Mouse (Mus musculus): Measurements from ENCODE around the gene 1700061G19Rik. TPM values are rescaled to one million over a fixed set of nuclear protein-coding genes. Genes with fewer than 3 reads are reported as not detected.

The 1700061G19Rik gene
- polyA plus RNA-seq, 1 experiment: 0.21 TPM

DNA sequence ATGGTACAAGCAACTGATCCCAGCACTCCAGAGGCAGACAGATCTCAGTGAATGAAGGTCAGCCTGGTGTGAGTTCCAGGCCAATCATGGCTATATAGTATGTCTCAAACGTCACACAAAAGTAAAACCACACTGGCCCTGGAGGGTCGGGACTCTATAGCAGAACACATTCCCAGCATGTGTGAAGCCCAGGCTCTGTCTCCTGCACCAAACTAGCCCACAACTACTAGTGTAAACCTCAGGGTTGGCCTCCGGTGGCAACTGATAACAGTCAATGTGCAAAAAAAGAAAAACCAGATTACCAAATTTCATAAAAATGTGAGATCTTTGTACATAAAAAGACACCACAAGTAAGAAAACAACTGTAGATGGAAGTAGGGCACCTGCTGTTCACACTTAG is 37.7 kb downstream of the 1700061G19Rik start:
- Histone ChIP-seq H3K27me3 (ENCODE audit: control insufficient read depth, insufficient read depth, low read length) (no peaks in the 10 kb centered on the region), H3K36me3 (ENCODE audit: control insufficient read depth, insufficient read depth, low read length) (no peaks in the 10 kb centered on the region; the same call in 1 of the 2 replicates), H3K4me3 (ENCODE audit: extremely low read depth, insufficient read depth, insufficient read length) (no peak overlapping the region), H3K27ac (ENCODE audit: insufficient read depth, low read length) (0 out of 2 replicates have a peak overlapping the region, but pooled peaks have one; percentile 12), H3K4me1 (ENCODE audit: control insufficient read depth, insufficient read depth, insufficient read length) (no peaks in the 10 kb centered on the region; the same call in 1 of the 2 replicates)
- TF ChIP-seq CTCF (IDR thresholded peaks at IDR 0.05; ENCODE audit: extremely low read depth, insufficient read depth, insufficient read length, insufficient replicate concordance): no peak
- no peak for TF ChIP-seq POLR2A (IDR thresholded peaks at IDR 0.05; ENCODE audit: low read depth, low read length)
- DNase-seq (ENCODE audit: low read depth in 1 of 2, low spot score in 2 of 2): no peak
- 63% methylated on average over 3 of the region's 3 CpGs for WGBS

GRCm38 (mm10) chr17:56913444-56913843 is 38.2 kb downstream of the 1700061G19Rik start:
- TF ChIP-seq POLR2A (IDR thresholded peaks at IDR 0.05; ENCODE audit: low read depth, low read length): no peak
- no peak for TF ChIP-seq CTCF (IDR thresholded peaks at IDR 0.05; ENCODE audit: extremely low read depth, insufficient read depth, insufficient read length, insufficient replicate concordance)
- Histone ChIP-seq H3K36me3 (ENCODE audit: control insufficient read depth, insufficient read depth, low read length) (no peaks in the 10 kb centered on the region; the same call in 1 of the 2 replicates), H3K4me3 (ENCODE audit: extremely low read depth, insufficient read depth, insufficient read length) (no peak overlapping the region), H3K4me1 (ENCODE audit: control insufficient read depth, insufficient read depth, insufficient read length) (no peaks in the 10 kb centered on the region; the same call in 1 of the 2 replicates), H3K27ac (ENCODE audit: insufficient read depth, low read length) (peak overlapping the region; percentile 46), H3K27me3 (ENCODE audit: control insufficient read depth, insufficient read depth, low read length) (no peaks in the 10 kb centered on the region)
- DNase-seq (ENCODE audit: low read depth in 1 of 2, low spot score in 2 of 2): no peak

DNA sequence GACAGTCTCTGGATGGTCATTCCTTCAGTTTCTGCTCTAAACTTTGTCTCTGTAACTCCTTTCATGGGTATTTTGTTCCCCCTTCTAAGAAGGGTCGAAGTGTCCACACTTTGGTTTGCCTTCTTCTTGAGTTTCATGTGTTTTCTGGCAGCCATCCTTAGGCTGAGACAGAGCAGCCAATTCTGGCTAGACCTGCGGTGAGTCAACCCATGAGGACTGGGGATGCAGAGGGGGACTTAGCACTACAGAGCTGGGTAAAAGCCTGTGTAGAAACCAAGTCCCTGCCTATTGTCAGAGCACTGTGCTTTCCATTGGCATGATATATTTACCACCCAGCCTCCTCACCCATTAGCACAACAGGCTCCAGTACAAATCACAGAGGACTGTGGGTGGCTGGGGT is 41.9 kb downstream of the 1700061G19Rik start:
- Histone ChIP-seq H3K4me1 (ENCODE audit: control insufficient read depth, insufficient read depth, insufficient read length) (peaks cover 2% of the 10 kb centered on the region; the same call in 1 of the 2 replicates), H3K4me3 (ENCODE audit: extremely low read depth, insufficient read depth, insufficient read length) (no peak overlapping the region), H3K36me3 (ENCODE audit: control insufficient read depth, insufficient read depth, low read length) (peaks cover 8% of the 10 kb centered on the region; the same call in 1 of the 2 replicates), H3K27ac (ENCODE audit: insufficient read depth, low read length) (no peak overlapping the region), H3K27me3 (ENCODE audit: control insufficient read depth, insufficient read depth, low read length) (no peaks in the 10 kb centered on the region)
- WGBS: 90% methylated on average over 2 of the region's 2 CpGs
- TF ChIP-seq CTCF (IDR thresholded peaks at IDR 0.05; ENCODE audit: extremely low read depth, insufficient read depth, insufficient read length, insufficient replicate concordance) (no peak), POLR2A (IDR thresholded peaks at IDR 0.05; ENCODE audit: low read depth, low read length) (no peak)
- DNase-seq (ENCODE audit: low read depth in 1 of 2, low spot score in 2 of 2): no peak

DNA sequence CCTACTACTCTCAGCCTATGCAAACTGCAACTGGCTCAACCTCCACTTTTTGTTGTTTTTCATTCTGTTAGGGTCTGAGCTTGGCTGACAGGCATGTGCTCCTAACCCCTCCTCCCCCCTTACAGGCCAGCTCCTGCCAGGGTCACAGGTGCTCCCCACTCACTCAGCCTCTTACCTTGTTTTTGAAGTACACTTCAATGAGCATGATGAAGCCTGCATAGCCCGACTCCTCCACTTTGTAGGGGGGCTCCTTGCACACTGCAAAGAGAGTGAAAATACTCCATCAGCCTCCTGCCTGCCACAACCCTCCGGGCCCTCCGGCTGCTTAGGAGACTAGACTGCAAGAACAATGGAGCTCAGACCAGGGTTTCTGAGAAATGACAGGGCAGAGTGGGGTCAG is 44.4 kb downstream of the 1700061G19Rik start:
- no peak for DNase-seq (ENCODE audit: low read depth in 1 of 2, low spot score in 2 of 2)
- Histone ChIP-seq H3K4me3 (ENCODE audit: extremely low read depth, insufficient read depth, insufficient read length) (no peak overlapping the region), H3K27me3 (ENCODE audit: control insufficient read depth, insufficient read depth, low read length) (no peaks in the 10 kb centered on the region), H3K4me1 (ENCODE audit: control insufficient read depth, insufficient read depth, insufficient read length) (0 out of 2 replicates have a peak, but pooled peaks cover 2% of the 10 kb centered on the region), H3K27ac (ENCODE audit: insufficient read depth, low read length) (no peak overlapping the region), H3K36me3 (ENCODE audit: control insufficient read depth, insufficient read depth, low read length) (peaks cover 10% of the 10 kb centered on the region; the same call in 1 of the 2 replicates)
- WGBS: 91% methylated on average over 3 of the region's 3 CpGs
- TF ChIP-seq POLR2A (IDR thresholded peaks at IDR 0.05; ENCODE audit: low read depth, low read length): no peak
- no peak for TF ChIP-seq CTCF (IDR thresholded peaks at IDR 0.05; ENCODE audit: extremely low read depth, insufficient read depth, insufficient read length, insufficient replicate concordance)

DNA sequence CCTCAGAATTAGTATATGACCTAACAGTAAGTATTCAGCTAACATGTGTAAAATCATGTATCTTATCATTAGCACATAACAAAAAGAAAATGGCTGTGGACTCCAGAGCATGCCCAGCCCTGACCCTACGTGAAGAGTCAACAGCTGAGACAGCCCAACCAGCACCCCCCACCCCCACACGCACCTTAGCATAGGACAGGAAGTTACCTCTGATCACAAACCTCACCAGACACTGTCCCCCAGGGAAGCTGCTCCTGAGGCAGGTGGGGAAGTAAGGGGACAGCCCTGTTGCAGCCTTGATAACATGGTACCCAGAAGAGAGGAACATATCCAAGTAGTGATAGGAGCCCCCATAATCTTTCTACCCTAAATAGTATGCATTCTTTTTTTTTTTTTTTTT is 50.7 kb downstream of the 1700061G19Rik start:
- 67% methylated on average over 2 of the region's 2 CpGs for WGBS
- TF ChIP-seq CTCF (IDR thresholded peaks at IDR 0.05; ENCODE audit: extremely low read depth, insufficient read depth, insufficient read length, insufficient replicate concordance) (no peak), POLR2A (IDR thresholded peaks at IDR 0.05; ENCODE audit: low read depth, low read length) (no peak)

GRCm38 (mm10) chr17:56929101-56929500 is 53.8 kb downstream of the 1700061G19Rik start:
- Histone ChIP-seq H3K36me3 (ENCODE audit: control insufficient read depth, insufficient read depth, low read length) (0 out of 2 replicates have a peak, but pooled peaks cover 2% of the 10 kb centered on the region), H3K27me3 (ENCODE audit: control insufficient read depth, insufficient read depth, low read length) (no peaks in the 10 kb centered on the region), H3K4me1 (ENCODE audit: control insufficient read depth, insufficient read depth, insufficient read length) (peaks cover 7% of the 10 kb centered on the region; the same call in 1 of the 2 replicates), H3K4me3 (ENCODE audit: extremely low read depth, insufficient read depth, insufficient read length) (no peak overlapping the region), H3K27ac (ENCODE audit: insufficient read depth, low read length) (no peak overlapping the region)
- DNase-seq (ENCODE audit: low read depth in 1 of 2, low spot score in 2 of 2): no peak
- TF ChIP-seq CTCF (IDR thresholded peaks at IDR 0.05; ENCODE audit: extremely low read depth, insufficient read depth, insufficient read length, insufficient replicate concordance): no peak
- no peak for TF ChIP-seq POLR2A (IDR thresholded peaks at IDR 0.05; ENCODE audit: low read depth, low read length)

More for the DNA sequence above, 50.7 kb downstream of the 1700061G19Rik start:
- no peak for DNase-seq (ENCODE audit: low read depth in 1 of 2, low spot score in 2 of 2)
- H3K27ac ChIP-seq (ENCODE audit: insufficient read depth, low read length): no peak overlapping the region
- H3K4me1 ChIP-seq (ENCODE audit: control insufficient read depth, insufficient read depth, insufficient read length): peaks cover 9% of the 10 kb centered on the region; the same call in 1 of the 2 replicates
- H3K27me3 ChIP-seq (ENCODE audit: control insufficient read depth, insufficient read depth, low read length): no peaks in the 10 kb centered on the region
- no peak overlapping the region for H3K4me3 ChIP-seq (ENCODE audit: extremely low read depth, insufficient read depth, insufficient read length)
- H3K36me3 ChIP-seq (ENCODE audit: control insufficient read depth, insufficient read depth, low read length): 0 out of 2 replicates have a peak, but pooled peaks cover 2% of the 10 kb centered on the region

- WGBS: 65% methylated on average over 1 of the region's 1 CpGs
- H3K27ac ChIP-seq (ENCODE audit: insufficient read depth, low read length): no peak overlapping the region
- H3K4me3 ChIP-seq (ENCODE audit: extremely low read depth, insufficient read depth, insufficient read length): no peak overlapping the region
- 0 out of 2 replicates have a peak, but pooled peaks cover 2% of the 10 kb centered on the region for H3K36me3 ChIP-seq (ENCODE audit: control insufficient read depth, insufficient read depth, low read length)
- no peak for TF ChIP-seq CTCF (IDR thresholded peaks at IDR 0.05; ENCODE audit: extremely low read depth, insufficient read depth, insufficient read length, insufficient replicate concordance)
- no peak for TF ChIP-seq POLR2A (IDR thresholded peaks at IDR 0.05; ENCODE audit: low read depth, low read length)
- no peaks in the 10 kb centered on the region for H3K27me3 ChIP-seq (ENCODE audit: control insufficient read depth, insufficient read depth, low read length)
- DNase-seq (ENCODE audit: low read depth in 1 of 2, low spot score in 2 of 2): no peak
- peaks cover 7% of the 10 kb centered on the region; the same call in 1 of the 2 replicates for H3K4me1 ChIP-seq (ENCODE audit: control insufficient read depth, insufficient read depth, insufficient read length)
These were observed 54.3 kb downstream of the 1700061G19Rik start for GRCm38 (mm10) chr17:56929530-56929929.

Data from spleen, adult 2 months (tissue).